Mouse (Mus musculus): ENCODE measurements at regions not wholly inside any gene's neighbourhood (a gene's known extent, or its start where the extent isn't known, plus 50 kb on each side); places are given as distances from the start of the nearest gene placed in this dataset.
"Not testable (repeated sequence)": the region's sequence is repeated elsewhere in the genome, so short reads cannot be mapped to it uniquely, and the experiment has no call there.

DNA sequence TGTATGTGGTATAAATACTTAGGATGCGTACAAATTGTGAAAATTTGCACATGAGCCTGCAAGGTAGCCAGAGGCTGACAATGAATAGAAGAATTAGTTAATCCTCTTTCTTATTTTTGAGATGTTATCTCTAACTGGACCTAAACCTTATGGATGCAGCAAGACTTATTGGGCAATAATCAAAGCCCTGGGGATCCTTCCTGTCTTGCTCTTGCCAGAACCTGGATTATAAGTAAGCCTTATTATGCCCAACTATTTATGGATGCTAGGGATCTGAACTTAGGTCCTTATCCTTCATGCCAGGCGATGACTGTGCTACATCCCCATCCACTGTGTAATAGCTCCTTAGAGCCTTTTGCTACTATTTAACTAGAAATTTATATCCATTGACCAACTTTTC, 859.3 kb downstream of the Triml1 start:
- Histone ChIP-seq H3K4me1 (ENCODE audit: control insufficient read depth, insufficient read depth, low read length) (no peaks in the 10 kb centered on the region), H3K27ac (ENCODE audit: insufficient read depth, low read length) (no peak overlapping the region)
- no peak for TF ChIP-seq CTCF (IDR thresholded peaks at IDR 0.05; ENCODE audit: extremely low read depth, insufficient read depth, low read length)
- no peak for TF ChIP-seq POLR2A (IDR thresholded peaks at IDR 0.05; ENCODE audit: extremely low read depth, insufficient read depth, low read length)

DNA sequence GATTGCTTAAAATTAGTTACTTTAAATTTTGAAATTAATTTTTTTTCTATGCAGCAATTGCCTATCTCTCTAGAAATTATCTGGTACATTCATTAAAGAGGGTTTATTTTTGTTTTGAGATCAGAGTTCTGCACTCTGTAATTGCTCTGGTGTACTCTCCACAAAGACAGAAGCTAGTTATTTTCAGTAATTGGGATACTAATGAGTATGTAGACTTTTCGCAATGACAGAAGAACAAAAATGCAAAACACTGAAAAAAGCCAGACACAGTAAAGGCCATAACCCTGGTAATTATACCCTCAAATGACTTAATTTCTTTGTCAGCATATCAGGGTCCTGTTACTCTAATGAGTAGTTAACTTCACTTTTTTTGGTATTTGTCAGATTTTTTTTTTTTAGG, 836.5 kb upstream of the Frg1 start:
- TF ChIP-seq CTCF (IDR thresholded peaks at IDR 0.05; ENCODE audit: extremely low read depth, insufficient read depth, low read length) (no peak), POLR2A (IDR thresholded peaks at IDR 0.05; ENCODE audit: extremely low read depth, insufficient read depth, low read length) (no peak)
- H3K4me1 ChIP-seq (ENCODE audit: control insufficient read depth, insufficient read depth, low read length), result no peaks in the 10 kb centered on the region
- H3K4me3 ChIP-seq (ENCODE audit: insufficient read depth, low read length), result no peak overlapping the region
- H3K27ac ChIP-seq (ENCODE audit: insufficient read depth, low read length), result no peak overlapping the region

More for the DNA sequence above, 859.3 kb downstream of the Triml1 start:
- no peak overlapping the region for H3K4me3 ChIP-seq (ENCODE audit: insufficient read depth, low read length)

DNA sequence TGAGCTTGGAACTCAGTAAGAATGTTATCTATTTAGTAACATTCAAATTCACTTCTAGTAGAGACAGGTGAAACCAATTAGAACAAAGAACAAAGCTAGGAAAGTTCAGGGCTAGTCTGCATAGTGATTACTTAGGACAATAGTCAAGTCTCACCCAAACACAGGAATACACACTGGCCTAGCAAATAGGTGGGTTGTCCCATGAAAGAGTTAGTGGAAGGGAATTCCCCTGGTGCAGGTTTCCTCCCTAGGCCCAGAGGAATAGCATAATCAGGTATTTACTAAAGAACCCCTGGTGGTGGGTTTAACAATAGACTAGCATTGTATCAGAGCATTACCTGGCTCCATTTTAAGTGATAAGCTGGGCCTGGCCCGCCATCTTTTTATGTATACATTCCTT, 825.4 kb upstream of the Frg1 start:
- not testable (repeated sequence) for H3K4me3 ChIP-seq (ENCODE audit: insufficient read depth, low read length); H3K27ac ChIP-seq (ENCODE audit: insufficient read depth, low read length); H3K4me1 ChIP-seq (ENCODE audit: control insufficient read depth, insufficient read depth, low read length)

GRCm38 (mm10) chr8:42219857-42220600, 803.2 kb upstream of the Frg1 start:
- no peaks in the 10 kb centered on the region for H3K4me1 ChIP-seq (ENCODE audit: control insufficient read depth, insufficient read depth, low read length)
- TF ChIP-seq CTCF (IDR thresholded peaks at IDR 0.05; ENCODE audit: extremely low read depth, insufficient read depth, low read length) (no peak), POLR2A (IDR thresholded peaks at IDR 0.05; ENCODE audit: extremely low read depth, insufficient read depth, low read length) (no peak)
- no peak overlapping the region for H3K27ac ChIP-seq (ENCODE audit: insufficient read depth, low read length)
- H3K4me3 ChIP-seq (ENCODE audit: insufficient read depth, low read length), result no peak overlapping the region

DNA sequence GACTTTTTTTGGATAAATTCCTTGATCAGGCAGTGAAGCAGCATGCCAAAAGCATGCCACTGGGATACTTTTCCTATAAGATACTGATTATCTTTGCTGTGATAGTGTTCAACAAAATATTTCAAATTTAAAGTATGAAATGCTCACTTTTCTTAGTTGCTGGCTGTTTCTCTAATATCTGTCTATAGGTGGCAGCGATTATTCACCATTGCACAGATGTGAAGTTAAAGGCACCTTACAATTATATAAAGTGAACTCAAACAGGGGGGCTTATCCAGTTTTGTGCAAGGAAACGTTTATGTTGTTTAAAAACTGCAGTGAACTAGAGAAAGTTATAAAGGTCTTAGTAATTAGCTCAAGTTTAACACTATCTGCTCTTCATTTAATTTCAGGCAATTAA, 794.1 kb upstream of the Frg1 start:
- TF ChIP-seq POLR2A (IDR thresholded peaks at IDR 0.05; ENCODE audit: extremely low read depth, insufficient read depth, low read length) (no peak), CTCF (IDR thresholded peaks at IDR 0.05; ENCODE audit: extremely low read depth, insufficient read depth, low read length) (no peak)
- no peak overlapping the region for H3K4me3 ChIP-seq (ENCODE audit: insufficient read depth, low read length)
- no peak overlapping the region for H3K27ac ChIP-seq (ENCODE audit: insufficient read depth, low read length)
- no peaks in the 10 kb centered on the region for H3K4me1 ChIP-seq (ENCODE audit: control insufficient read depth, insufficient read depth, low read length)

- Histone ChIP-seq H3K27ac (ENCODE audit: insufficient read depth, low read length) (no peak overlapping the region), H3K4me3 (ENCODE audit: insufficient read depth, low read length) (no peak overlapping the region), H3K4me1 (ENCODE audit: control insufficient read depth, insufficient read depth, low read length) (no peaks in the 10 kb centered on the region)
- TF ChIP-seq POLR2A (IDR thresholded peaks at IDR 0.05; ENCODE audit: extremely low read depth, insufficient read depth, low read length) (no peak), CTCF (IDR thresholded peaks at IDR 0.05; ENCODE audit: extremely low read depth, insufficient read depth, low read length) (no peak)
These were observed 793.1 kb upstream of the Frg1 start for GRCm38 (mm10) chr8:42209989-42210388.

DNA sequence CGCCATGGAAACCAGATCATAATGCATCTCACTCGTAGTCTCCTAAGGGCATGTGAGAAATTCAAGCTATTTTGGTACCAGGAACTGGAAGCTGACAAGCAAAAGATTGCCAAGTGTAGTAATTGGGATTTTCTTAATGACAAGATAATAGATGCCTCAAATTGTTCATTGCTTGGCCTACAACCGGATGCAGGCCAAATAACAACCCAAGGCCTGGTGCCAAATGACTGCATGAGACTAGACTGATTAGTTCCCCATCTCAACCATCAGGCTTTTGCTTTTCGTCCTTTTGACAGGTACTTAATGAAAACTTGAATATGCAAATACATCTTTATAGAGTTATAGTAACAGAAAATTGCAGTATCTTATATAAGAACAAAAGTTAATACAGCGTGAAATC, 780.4 kb upstream of the Frg1 start:
- TF ChIP-seq CTCF (IDR thresholded peaks at IDR 0.05; ENCODE audit: extremely low read depth, insufficient read depth, low read length), result no peak
- no peak for TF ChIP-seq POLR2A (IDR thresholded peaks at IDR 0.05; ENCODE audit: extremely low read depth, insufficient read depth, low read length)
- H3K4me1 ChIP-seq (ENCODE audit: control insufficient read depth, insufficient read depth, low read length), result no peaks in the 10 kb centered on the region
- H3K27ac ChIP-seq (ENCODE audit: insufficient read depth, low read length), result no peak overlapping the region
- no peak overlapping the region for H3K4me3 ChIP-seq (ENCODE audit: insufficient read depth, low read length)

- no peaks in the 10 kb centered on the region for H3K4me1 ChIP-seq (ENCODE audit: control insufficient read depth, insufficient read depth, low read length)
- H3K27ac ChIP-seq (ENCODE audit: insufficient read depth, low read length), result no peak overlapping the region
- no peak overlapping the region for H3K4me3 ChIP-seq (ENCODE audit: insufficient read depth, low read length)
- TF ChIP-seq POLR2A (IDR thresholded peaks at IDR 0.05; ENCODE audit: extremely low read depth, insufficient read depth, low read length) (no peak), CTCF (IDR thresholded peaks at IDR 0.05; ENCODE audit: extremely low read depth, insufficient read depth, low read length) (no peak)
These were observed 777.2 kb upstream of the Frg1 start for GRCm38 (mm10) chr8:42193902-42194550.

DNA sequence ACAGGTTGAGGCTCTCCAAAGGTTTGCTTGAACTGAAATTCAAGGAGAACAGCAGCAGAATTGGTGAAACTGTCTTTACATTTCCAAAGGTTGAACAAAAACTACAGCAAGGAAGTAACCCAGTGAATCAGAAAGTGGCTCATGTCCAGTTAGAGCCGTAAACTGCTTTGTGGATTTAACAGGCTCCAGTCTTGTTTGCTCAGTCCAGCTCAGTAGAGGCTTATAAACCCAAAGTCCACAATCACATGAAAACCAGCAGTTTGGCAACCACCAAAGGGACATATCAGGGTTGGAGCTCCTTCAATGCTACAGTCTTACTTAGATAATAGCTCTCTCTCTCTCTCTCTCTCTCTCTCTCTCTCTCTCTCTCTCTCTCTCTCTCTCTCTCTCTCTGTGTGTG, 770.2 kb upstream of the Frg1 start:
- no peak overlapping the region for H3K4me3 ChIP-seq (ENCODE audit: insufficient read depth, low read length)
- TF ChIP-seq CTCF (IDR thresholded peaks at IDR 0.05; ENCODE audit: extremely low read depth, insufficient read depth, low read length), result no peak
- no peak for TF ChIP-seq POLR2A (IDR thresholded peaks at IDR 0.05; ENCODE audit: extremely low read depth, insufficient read depth, low read length)
- no peaks in the 10 kb centered on the region for H3K4me1 ChIP-seq (ENCODE audit: control insufficient read depth, insufficient read depth, low read length)
- H3K27ac ChIP-seq (ENCODE audit: insufficient read depth, low read length), result no peak overlapping the region

DNA sequence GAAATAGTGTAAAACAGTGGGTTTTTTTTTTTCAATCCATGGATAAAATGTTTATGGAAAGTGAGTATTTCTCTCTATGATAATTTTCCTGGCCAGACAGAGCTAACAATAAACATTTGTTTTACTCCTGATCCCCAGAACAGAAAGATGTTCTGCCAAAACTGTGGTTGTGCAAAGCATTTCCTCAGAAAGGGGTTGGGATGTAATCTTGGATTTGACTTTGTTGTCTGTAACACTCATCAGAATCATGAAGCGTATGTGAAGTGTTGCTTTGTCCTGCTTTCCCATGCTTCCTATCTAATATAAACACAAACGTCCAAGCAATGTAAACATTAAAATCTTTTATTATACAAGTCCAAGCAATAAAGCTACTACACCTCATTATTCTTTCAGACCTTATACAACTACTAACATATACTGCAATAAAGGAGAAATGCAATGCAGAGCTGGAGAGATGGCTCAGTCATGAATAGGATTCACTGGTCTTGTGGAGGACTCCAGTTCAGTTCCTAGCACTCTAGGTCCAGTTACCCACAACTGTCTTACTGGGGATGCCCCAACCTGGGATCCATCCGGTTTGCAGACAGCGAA, 766.5 kb upstream of the Frg1 start:
- Histone ChIP-seq H3K27ac (ENCODE audit: insufficient read depth, low read length) (no peak overlapping the region), H3K4me1 (ENCODE audit: control insufficient read depth, insufficient read depth, low read length) (no peaks in the 10 kb centered on the region), H3K4me3 (ENCODE audit: insufficient read depth, low read length) (no peak overlapping the region)
- no peak for TF ChIP-seq CTCF (IDR thresholded peaks at IDR 0.05; ENCODE audit: extremely low read depth, insufficient read depth, low read length)
- no peak for TF ChIP-seq POLR2A (IDR thresholded peaks at IDR 0.05; ENCODE audit: extremely low read depth, insufficient read depth, low read length)
